Mouse (Mus musculus) hindbrain, postnatal 0 days (tissue): ENCODE data around the gene Zdhhc22. TPM values are rescaled to one million over a fixed set of nuclear protein-coding genes. Genes with fewer than 3 reads are reported as not detected.

Source experiments
- ATAC-seq: fragments of 200-750 bp; cut with Nextera tagmentation; 2 replicates; pipeline ENCODE4 v1.8.0; 2017; ENCODE audit warnings: mild to moderate bottlenecking, moderate TSS enrichment, moderate library complexity
- DNase-seq: peaks from one replicate; pipeline ENCODE4 v3.0.0-alpha.2; 2015; ENCODE audit warnings: low spot score
- H3K27ac ChIP-seq: fragments of 300-500 bp; sonication (generic); 2 replicates; pipeline ENCODE4 v1.5.1; 2014; ENCODE audit warnings: mild to moderate bottlenecking
- H3K27me3 ChIP-seq: fragments of 300-500 bp; sonication (generic); 2 replicates; pipeline ENCODE4 v1.6.1; 2014; ENCODE audit warnings: low read length, mixed read lengths; ENCODE audit not compliant: insufficient read depth
- H3K36me3 ChIP-seq: fragments of 300-500 bp; sonication (generic); 2 replicates; pipeline ENCODE4 v1.6.1; 2014; ENCODE audit warnings: low read length, mixed read lengths; ENCODE audit not compliant: insufficient read depth
- H3K4me1 ChIP-seq: fragments of 300-500 bp; sonication (generic); 2 replicates; pipeline ENCODE4 v1.6.1; 2014; ENCODE audit warnings: antibody characterized with exemption, low read length, mixed read lengths; ENCODE audit not compliant: insufficient read depth
- H3K4me2 ChIP-seq: fragments of 300-500 bp; sonication (generic); 2 replicates; pipeline ENCODE4 v1.6.1; 2014; ENCODE audit warnings: low read depth, mild to moderate bottlenecking, low read length, moderate library complexity, mixed read lengths
- H3K4me3 ChIP-seq: fragments of 300-500 bp; sonication (generic); 2 replicates; pipeline ENCODE4 v1.5.1; 2014; ENCODE audit warnings: low read length
- H3K9ac ChIP-seq: fragments of 300-500 bp; sonication (generic); replicated peaks from 2 replicates; pipeline ENCODE4 v1.6.1; 2014; ENCODE audit warnings: mild to moderate bottlenecking, low read length, moderate library complexity, mixed read lengths
- H3K9me3 ChIP-seq: fragments of 300-500 bp; sonication (generic); 2 replicates; pipeline ENCODE4 v1.6.1; 2016; ENCODE audit warnings: low read length, mixed read lengths
- CTCF ChIP-seq: IDR thresholded peaks from 2 replicates; pipeline ENCODE4 v1.5.1; 2016; ENCODE audit warnings: antibody characterized with exemption, control low read depth, low read depth
- WGBS: fragments of 180-500 bp; shearing (Covaris S2); extraction: QIAGEN DNeasy Blood & Tissue Kit; methylation state at CpG from one replicate; pipeline ENCODE4 v1.1.7; 2014; 5-methylcytosine and 5-hydroxymethylcytosine counted together
- polyA plus RNA-seq: library from polyadenylated mRNA; unstranded; fragments of >200 nt; fragmentation: Nextera tagmentation; extraction: Ambion mirVana; gene quantifications from 2 replicates; pipeline ENCODE4 v1.2.1, GENCODE M21; 2015
- total RNA-seq: library from RNA; depleted of rRNA; stranded (reverse); fragments of >200 nt; gene quantifications from 2 replicates; pipeline ENCODE4 v1.2.3, GENCODE M21; 2014

The Zdhhc22 gene
- total and polyA plus RNA-seq, 2 experiments from 2014 or later, result 25.2 to 38.6 TPM

DNA sequence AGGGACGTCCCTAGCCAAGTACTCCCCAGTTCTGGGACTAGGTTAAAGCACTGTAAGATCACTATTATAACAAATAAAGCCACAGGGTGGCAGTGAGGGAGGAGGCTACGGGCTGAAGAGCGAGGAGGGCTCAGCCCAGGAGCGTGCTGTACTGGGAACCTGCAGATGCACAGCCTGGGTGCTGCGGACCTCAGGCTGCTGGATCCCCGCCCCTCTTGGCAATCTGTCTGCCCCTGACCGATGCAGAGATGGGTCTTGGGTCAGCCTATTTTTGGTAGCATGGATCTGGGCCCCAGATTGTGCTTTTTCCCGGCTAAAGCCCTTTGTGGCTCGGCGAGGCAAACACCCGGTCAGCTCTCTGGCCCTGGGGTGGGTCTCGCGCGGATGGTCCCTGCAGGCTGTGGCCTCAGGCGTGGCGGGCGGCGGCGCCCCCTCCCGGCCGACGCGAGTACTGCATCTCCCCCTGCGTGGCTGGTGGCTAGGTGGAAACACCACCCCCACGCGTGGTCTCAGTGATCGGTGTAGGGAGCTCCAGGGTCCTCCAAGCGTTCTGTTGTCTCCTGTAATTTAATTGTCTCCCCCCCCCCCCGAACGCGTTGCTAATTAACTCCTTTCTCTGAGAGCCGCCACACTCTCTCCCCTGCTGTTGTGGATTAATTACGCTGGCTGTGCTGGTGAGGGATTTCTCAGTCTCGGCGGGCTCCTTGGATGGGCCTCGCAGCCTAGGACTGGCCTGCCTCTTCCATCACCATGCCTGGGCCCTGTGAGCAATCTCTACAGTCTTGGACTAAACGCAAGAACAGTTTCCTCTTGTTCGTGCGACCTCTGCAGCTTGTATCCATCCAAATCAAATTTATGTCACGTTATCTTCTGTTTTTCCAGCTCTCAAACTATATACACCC is 15.6 kb downstream of the Zdhhc22 start:
- WGBS, result 3% methylated on average over 40 of the region's 40 CpGs
- H3K4me2 ChIP-seq, result peak overlapping the region; percentile 62
- no peaks in the 10 kb centered on the region for H3K27me3 ChIP-seq
- ATAC-seq (peak; percentile 81), DNase-seq (peak; percentile 75)
- peak overlapping the region; percentile 52 for H3K9ac ChIP-seq
- H3K9me3 ChIP-seq, result no peaks in the 10 kb centered on the region
- H3K36me3 ChIP-seq, result no peaks in the 10 kb centered on the region
- peak overlapping the region; percentile 69 for H3K27ac ChIP-seq
- peaks cover 28% of the 10 kb centered on the region for H3K4me1 ChIP-seq
- peak; percentile 77 for TF ChIP-seq CTCF
- H3K4me3 ChIP-seq, result peak overlapping the region; percentile 31

DNA sequence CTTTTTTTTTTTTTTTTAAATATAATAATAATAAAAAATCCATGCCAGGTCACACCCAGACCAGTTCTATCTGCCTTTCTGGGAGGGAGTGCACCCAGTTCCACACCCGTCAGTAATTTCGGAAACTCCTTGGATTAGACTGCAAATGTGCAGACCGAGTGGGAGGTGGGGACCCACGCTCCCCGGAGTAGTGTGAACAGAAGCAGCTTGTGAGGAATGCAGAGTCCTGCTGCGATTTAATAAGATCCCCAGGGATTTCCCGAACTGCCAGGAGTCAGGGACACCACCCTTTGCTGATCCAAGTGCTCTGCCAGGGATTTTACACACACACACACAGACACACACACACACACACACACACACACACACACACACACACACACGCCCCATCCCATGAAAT is 16.5 kb downstream of the Zdhhc22 start:
- H3K27me3 ChIP-seq, result no peaks in the 10 kb centered on the region
- TF ChIP-seq CTCF, result no peak
- H3K36me3 ChIP-seq, result no peaks in the 10 kb centered on the region
- H3K9ac ChIP-seq, result peak overlapping the region; percentile 52
- H3K9me3 ChIP-seq, result no peaks in the 10 kb centered on the region
- H3K4me3 ChIP-seq, result no peak overlapping the region
- peak overlapping the region; percentile 69; the same call in 1 of the 2 replicates for H3K27ac ChIP-seq
- no peak for ATAC-seq
- 23% methylated on average over 8 of the region's 8 CpGs for WGBS
- 0 out of 2 replicates have a peak overlapping the region, but pooled peaks have one; percentile 62 for H3K4me2 ChIP-seq
- no peak for DNase-seq
- H3K4me1 ChIP-seq, result peaks cover 28% of the 10 kb centered on the region

DNA sequence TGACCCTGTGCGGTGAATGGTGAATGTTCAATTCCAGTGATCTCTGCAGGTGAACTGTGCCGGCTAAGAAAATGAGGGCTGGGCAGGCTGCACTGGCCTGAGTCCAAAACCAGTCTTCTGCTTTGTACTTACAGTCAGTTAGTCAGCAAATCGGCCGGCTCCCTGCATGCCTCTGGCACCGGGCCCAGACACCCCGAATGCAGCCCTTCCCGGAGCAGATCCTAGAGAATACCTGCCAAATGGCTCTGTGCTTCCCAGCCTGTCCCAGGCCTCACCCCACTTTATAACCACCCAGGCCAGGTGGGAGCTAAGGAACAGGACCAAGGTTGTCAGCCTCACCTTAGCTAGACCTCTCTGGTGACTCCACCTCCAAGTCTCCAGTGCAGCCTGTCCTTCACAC is 17.0 kb downstream of the Zdhhc22 start:
- Histone ChIP-seq H3K27me3 (no peaks in the 10 kb centered on the region), H3K4me1 (peaks cover 28% of the 10 kb centered on the region), H3K9me3 (no peaks in the 10 kb centered on the region), H3K4me2 (no peak overlapping the region), H3K27ac (peak overlapping the region; percentile 69), H3K36me3 (no peaks in the 10 kb centered on the region), H3K4me3 (no peak overlapping the region), H3K9ac (no peak overlapping the region)
- 28% methylated on average over 7 of the region's 7 CpGs for WGBS
- peak; percentile 24; the same call in 1 of the 2 replicates for ATAC-seq
- no peak for TF ChIP-seq CTCF
- DNase-seq, result peak; percentile 81

DNA sequence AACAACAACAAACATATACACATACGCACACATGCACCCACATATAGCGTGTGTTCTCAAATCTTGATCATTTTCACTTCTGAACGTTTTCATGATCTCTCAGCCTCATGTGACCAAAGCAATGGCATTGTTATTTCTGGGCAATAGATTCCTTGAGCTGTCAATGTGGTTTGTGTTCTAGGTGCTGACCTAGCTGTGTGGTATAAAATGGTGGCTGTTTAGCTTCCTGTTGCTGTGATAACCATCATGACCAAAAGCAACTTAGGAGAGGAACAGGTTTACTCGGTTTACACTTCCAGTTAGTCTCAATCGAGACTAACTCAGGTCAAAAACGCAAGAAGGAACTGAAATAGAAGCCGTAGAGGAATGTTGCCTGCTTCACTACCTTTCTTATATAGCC is 19.1 kb downstream of the Zdhhc22 start:
- ATAC-seq (no peak), DNase-seq (no peak)
- Histone ChIP-seq H3K4me1 (peaks cover 24% of the 10 kb centered on the region), H3K4me2 (no peak overlapping the region), H3K9me3 (no peaks in the 10 kb centered on the region), H3K4me3 (no peak overlapping the region), H3K9ac (no peak overlapping the region), H3K36me3 (no peaks in the 10 kb centered on the region), H3K27ac (no peak overlapping the region), H3K27me3 (no peaks in the 10 kb centered on the region)
- TF ChIP-seq CTCF, result no peak
- WGBS, result 93% methylated on average over 7 of the region's 7 CpGs

DNA sequence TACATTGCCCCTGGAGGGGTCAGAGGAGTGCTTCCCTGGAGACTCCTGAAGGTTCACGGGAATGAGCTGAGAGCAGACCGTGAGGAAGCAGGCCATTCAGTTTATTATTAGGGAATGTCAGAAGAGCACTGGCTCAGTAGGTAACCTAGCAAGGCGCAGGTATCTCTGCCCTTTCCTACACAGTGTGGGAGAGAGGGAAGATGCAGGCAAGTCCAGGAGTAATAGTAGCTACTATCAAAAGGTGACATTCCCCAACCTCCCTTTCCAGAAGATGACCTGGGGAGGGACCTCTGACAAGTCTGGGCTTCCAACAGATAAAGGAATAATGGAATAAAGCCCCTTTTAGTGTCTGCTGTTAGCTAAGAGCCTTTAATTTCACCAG is 21.0 kb downstream of the Zdhhc22 start:
- WGBS, result 55% methylated on average over 3 of the region's 3 CpGs
- H3K27me3 ChIP-seq, result no peaks in the 10 kb centered on the region
- no peak overlapping the region for H3K4me2 ChIP-seq
- no peak overlapping the region for H3K9ac ChIP-seq
- ATAC-seq (no peak), DNase-seq (no peak)
- no peaks in the 10 kb centered on the region for H3K36me3 ChIP-seq
- 0 out of 2 replicates have a peak overlapping the region, but pooled peaks have one; percentile 27 for H3K27ac ChIP-seq
- peaks cover 15% of the 10 kb centered on the region for H3K4me1 ChIP-seq
- H3K9me3 ChIP-seq, result no peaks in the 10 kb centered on the region
- H3K4me3 ChIP-seq, result no peak overlapping the region
- no peak for TF ChIP-seq CTCF

DNA sequence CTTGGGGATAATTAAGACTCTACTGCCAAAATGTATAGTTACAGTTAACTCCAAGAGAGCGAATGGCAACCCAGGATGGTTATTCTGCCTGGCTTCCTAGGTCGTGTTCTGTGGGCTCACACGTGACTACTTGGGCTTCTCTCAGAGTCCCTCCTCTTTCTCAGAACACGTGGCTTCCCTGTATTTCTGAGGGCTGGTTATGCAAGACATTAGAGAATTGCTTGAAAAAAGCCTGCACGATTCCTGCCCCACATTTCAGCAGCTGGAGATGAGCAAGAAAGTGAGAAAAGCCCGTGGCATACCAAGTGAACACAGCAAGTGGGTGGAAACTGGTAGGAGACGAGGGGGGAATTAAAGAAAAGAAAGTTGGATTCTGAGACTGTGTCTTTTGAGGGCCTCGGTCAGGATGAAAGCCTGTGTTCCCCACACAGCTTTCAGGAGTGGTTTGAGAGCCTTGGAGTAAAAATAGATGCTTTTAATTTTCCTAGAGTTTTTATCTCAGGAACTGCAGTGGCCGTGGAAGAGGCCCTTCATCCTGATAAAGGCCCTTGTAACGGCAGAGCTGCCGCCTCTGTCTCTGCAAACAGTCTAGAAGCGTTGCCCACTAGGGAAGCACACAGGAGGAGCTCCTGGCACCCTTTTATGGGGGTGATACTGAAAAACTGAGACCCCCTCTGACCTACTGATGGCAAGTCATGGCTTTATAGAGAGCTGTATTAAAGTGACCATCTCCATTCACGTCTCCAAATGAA is 21.6 kb downstream of the Zdhhc22 start:
- no peak overlapping the region for H3K9ac ChIP-seq
- ATAC-seq, result no peak

More for the DNA sequence above, 21.6 kb downstream of the Zdhhc22 start:
- H3K4me2 ChIP-seq, result no peak overlapping the region
- H3K27me3 ChIP-seq, result no peaks in the 10 kb centered on the region
- H3K9me3 ChIP-seq, result no peaks in the 10 kb centered on the region
- 62% methylated on average over 13 of the region's 13 CpGs for WGBS
- no peak overlapping the region for H3K4me3 ChIP-seq
- DNase-seq, result no peak
- H3K36me3 ChIP-seq, result peaks cover 1% of the 10 kb centered on the region; the same call in 1 of the 2 replicates
- TF ChIP-seq CTCF, result no peak
- 0 out of 2 replicates have a peak overlapping the region, but pooled peaks have one; percentile 27 for H3K27ac ChIP-seq
- peaks cover 10% of the 10 kb centered on the region for H3K4me1 ChIP-seq
